Mouse (Mus musculus): ENCODE measurements around the gene Snx18.

DNA sequence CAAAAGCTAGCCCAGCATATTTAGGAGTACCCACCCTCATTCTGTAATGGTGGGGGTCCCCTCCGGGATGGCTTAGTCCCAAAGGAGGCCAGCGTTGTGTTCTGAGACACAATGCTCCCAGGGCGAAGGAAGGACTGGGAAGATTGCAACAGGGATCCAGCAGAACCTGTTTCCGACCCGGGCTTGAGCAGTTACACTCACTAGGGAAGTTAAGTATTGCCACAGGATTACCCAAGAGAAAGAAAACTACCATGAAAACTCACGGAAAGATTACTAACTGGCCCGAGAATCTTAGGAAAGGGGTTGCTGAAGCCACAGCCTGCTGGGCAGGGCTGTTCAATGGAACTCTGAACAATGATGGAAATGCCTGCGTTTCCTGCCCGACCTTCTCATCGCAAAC, 4.5 kb downstream of the Snx18 start:
- no peak for TF ChIP-seq POLR2A (IDR thresholded peaks at IDR 0.05; ENCODE audit: extremely low read depth, insufficient read depth, low read length)
- no peak for TF ChIP-seq CTCF (IDR thresholded peaks at IDR 0.05; ENCODE audit: low read depth, low read length)

All from liver, adult 2 months (tissue).